Mouse (Mus musculus) spleen, postnatal 36 days (tissue): ENCODE data around the gene Slc25a25.
A peak's percentile ranks its signal among the peaks of the same experiment; 100 is the strongest.
"Not testable (repeated sequence)": the region's sequence is repeated elsewhere in the genome, so short reads cannot be mapped to it uniquely, and the experiment has no call there.

Experiments
- DNase-seq, 2 experiments: peaks; one replicate each; pipeline ENCODE4 v3.0.0; 2022; ENCODE audit warnings: low spot score in 2 of 2, mixed read lengths in 1 of 2

Slc25a25 gene

DNA sequence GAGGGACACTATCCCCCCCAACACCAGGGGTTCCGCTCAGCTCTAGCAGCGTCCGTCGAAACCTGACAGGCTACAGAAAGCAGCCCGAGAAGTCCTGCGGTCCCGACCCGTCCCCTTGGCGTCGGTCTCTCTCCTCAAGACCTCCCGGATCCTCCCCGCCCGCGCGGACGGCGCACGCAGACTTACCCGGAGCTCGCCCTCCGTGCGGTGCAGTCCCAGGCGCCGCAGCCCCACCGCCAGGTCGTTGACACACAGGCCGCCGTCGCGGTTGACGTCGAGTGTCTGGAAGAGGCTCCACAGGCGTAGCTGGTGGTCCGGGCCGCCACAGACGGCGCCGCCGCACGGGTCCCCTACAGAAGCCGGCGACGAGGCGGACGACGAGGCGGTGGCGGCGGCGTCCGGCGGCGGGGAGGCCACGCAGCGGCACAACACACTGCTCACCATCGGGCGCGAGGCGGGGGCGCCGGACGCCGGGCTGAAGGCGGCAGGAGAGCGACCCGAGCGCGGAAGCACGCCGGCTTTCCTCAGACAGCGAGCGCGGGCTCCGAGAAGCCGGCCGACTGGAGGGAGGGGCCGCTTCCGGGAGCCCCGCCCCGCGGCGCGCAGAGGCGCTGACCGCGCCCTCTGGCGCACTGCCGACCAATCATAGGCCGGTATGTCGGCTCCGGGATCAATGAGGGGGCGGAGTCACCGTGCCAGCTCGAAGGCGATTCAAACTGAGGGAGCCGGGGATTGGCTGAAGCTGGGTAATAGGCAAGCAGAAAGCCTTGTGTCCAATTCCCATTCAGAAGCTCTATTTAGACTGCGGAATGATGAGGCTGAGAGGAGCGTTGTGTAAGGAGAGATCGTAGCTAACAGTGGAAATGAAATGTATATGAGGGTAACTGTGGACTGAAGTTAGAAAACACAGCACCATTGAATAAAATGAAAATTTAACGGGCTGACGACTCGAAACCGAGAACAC, at the start of gene Slc25a25:
Gene Slc25a25, minus strand, starts transcription at position 565 of the 964 bp plus-strand sequence.
- peak; percentile 97 for DNase-seq

DNA sequence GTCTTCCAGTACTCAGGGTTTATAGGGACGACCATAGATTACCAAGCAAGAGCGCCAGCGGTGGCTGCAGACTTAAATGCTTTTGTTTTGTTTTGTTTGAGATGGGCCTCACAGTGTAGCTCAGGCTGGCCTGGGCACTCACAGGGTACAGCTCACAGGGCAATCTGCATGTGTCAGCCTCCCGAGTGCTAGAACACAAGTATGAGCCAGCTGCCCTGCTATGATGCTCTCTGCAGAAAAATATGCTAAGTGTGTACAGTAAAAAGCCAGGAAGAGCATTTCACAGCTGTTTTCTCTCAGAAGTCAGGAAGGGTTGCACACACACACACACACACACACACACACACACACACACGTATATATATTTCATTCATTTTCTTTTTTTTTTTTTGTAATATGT, 49.2 kb upstream of the Slc25a25 start:
- no peak for DNase-seq

DNA sequence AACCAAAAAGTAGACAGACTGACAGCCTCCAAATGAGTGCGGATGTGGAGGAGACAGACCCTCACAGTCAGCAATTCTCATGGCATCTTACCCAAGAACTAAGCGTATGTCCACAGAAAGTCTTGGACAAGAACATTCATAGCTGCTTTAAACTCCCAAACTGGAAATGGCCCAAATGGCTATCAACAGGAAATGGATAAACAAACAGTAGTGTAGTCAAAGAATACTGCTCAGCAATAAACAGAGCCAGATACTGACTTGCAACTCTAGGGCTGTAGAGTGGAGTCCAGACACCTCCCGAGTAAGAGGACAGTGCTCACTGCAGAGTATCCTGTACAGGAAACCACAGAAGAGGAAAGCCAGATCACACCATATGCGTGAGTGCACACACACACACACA, 48.1 kb upstream of the Slc25a25 start:
- no peak for DNase-seq

DNA sequence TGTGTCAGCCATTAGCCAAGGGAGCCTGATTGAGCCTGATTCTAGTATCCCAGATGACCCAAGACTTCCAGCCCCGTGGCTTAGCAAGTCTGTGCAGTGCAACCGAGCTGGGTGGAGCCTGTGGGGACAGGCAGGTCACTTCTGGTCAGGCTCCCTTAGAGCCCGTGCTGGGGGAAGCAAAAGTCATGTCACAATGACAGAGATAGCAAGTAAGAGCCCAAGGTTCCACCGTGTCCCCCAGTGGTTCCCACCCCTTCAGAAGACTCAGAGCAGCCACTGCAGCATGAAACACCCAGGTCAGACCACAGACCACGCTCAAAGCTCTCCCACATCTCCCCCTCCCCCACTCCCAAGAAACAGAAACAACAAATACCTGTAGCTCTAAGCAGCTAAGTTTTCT, 44.9 kb upstream of the Slc25a25 start:
- peak; percentile 22 to 32 for DNase-seq

DNA sequence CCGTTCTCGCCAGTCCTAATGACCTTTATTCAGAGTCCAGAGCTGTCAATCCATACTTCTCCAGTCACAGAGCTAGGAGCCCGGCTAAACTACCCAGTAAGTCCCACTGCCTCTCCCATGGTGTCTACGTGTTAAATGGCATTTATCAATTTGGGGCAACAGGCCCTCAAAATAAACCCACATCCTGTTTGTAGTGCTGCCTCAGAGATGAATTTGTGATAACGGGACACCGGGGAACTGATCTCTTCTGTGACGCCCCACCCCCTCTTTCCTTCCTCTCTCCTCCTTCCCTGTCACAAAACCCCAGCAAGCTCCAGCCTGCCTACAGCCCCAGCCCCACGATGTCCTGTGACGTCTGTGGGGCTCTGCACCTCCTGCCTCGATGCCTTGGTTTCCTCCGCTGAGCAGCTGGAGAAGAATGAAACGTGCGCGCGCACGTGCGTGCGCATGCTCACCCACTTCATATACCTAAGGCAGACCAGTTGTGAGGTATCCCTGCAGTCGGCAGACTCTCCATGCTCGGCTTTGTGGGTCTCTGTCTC, 44.0 kb upstream of the Slc25a25 start:
- DNase-seq = peak; percentile 87 to 89

DNA sequence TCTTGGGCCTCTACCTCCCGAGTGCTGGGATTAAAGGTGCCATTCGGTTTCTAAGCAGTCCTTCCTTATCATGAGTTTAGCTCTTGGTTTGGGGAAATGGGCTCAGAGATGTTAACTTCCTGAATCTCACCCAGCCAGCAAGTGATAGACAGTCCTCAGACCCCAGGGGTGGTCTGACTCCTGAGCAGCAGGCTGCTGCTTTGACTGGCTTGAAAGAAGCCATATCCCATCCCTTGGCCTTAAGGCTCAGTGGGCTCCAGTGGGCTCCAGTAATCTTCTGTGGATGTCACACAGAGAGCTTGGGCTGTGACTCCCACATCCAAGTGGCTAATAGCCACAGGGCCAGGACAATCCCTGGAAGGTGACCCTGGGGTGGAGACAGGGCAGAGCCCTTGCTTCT, 43.3 kb upstream of the Slc25a25 start:
- no peak for DNase-seq

DNA sequence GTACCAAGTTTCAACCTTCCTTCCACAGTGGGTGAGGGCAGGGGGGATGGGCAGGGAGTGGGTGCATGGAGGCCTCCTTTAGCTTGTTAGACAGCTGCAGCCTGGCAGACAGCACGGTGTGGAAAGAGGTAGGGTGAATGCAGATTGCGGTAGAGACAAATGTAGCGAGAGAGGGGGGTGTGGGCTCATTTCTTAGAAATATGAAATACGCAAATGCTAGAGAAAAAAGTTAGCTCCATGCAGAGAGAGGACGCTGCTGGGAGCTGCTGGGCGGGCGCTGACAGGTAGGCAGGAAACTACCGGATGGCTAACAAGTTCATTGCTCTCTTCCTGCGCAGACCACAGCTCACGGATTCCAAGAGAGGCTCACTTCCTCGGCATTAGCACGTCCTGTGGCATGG, 42.1 kb upstream of the Slc25a25 start:
- DNase-seq = peak; percentile 67 to 69

DNA sequence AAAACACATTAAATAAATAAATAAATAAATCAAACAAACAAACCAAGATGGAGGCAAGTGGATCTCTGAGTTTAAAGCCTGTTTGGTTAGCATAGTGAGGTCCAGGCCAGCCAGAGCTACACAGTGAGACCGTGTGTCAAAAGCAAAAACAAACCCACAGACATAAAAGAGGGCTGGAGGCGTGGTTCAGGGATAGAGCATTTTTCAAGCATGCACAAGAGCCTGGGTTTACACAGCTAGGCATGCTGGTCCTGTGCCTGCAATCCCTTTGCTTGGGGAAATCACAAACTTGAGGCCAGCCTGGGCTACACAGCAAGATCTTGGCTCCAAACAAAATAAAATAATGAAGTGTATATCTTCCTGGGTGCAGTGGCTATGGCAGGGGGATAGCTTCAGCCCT, 41.4 kb upstream of the Slc25a25 start:
- DNase-seq = no peak

DNA sequence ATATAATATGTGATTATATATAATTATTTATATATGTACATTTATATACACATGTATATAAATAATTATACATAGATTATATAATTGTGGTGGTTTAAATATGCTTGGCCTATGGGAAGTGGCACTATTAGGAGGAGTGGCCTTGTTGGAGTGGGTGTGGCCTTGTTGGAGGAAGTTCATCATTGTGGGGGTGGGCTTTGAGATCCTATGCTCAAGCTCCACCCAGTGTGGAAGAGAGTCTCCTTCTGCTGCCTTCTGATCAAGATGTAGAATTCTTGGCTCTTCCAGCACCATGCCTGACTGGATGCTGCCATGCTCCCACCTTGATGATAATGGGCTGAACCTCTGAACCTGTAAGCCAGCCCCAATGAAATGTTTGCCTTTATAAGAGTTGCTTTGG, 39.5 kb upstream of the Slc25a25 start:
- not testable (repeated sequence) for DNase-seq

DNA sequence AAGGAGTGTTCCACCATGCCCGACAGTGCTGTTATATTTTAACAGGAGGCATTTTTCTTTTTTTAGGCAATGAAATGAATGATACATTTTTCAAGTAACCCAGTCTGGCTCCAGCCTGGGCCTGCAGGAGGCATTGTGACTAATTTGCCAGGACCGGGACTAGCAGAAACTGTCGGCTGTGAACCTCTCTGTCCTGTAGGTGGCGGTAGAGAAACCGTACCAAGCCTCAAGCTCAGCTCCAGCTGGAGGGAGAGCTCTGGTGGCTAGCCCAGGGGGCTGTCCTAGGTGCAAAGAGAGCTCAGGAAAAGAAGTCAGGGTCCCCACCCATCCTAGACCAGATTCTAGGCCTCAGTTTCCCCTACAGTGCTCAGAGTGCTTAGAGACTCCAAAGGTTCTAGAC, 37.4 kb upstream of the Slc25a25 start:
- peak; percentile 67 to 80 for DNase-seq

DNA sequence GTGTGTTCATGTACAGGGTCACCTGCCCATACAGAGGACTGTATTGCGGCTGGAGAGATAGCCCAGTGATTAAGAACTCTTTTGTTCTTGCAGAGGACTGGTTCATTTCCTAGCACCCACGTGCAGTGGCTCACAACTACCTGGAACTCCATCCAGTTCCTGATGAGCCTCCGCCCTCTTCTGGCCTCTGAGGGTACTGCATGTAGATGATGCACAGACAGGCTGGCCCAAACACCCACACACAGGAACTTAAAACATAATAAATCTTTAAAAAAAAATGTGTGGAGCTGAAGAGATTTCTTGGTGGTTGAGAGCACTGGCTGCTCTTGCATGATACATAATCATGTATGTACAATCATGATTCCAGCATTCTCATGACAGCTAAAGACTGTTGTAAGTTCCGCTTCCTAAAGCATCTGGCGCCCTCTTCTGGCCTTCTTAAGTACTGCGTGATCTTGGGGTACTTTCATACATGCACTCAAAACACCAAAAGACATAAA, 35.9 kb upstream of the Slc25a25 start:
- DNase-seq = peak; percentile 82 to 86

DNA sequence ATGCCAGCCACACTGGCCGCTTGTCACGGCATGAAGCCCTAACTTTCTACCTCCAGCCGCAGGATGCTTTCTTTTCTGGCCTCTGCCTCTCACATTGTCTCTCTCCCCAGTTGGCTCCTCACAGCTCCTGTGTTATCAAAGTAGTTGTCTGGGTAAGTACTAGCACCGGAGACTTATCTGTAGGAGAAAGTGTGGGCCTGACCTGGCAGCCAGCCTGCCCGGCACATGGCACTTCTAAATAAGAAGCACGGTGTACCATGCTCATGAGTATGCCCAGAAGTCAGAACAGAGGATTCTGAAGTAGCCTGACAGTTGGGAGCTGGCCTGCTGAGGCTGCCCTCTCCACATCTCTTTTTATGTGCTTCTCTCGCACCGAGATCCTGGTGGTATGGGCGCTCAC, 34.9 kb upstream of the Slc25a25 start:
- peak; percentile 30 to 41 for DNase-seq

DNA sequence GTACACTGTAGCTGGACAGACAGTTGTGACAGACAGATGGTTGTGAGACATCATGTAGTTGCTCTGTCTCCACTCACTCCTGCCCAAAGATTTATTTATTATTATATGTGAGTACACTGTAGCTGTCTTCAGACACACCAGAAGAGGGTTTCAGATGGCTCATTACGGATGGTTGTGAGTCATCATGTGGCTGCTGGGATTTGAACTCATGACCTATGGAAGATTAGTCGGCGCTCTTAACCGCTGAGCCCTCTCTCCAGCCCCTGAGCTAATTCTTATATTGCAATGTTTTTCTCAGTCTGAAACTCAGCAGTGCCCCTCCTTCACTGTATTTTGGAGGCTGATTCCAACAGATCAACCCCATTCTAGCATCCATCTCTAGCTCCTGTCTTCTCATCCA, 34.5 kb upstream of the Slc25a25 start:
- no peak for DNase-seq

DNA sequence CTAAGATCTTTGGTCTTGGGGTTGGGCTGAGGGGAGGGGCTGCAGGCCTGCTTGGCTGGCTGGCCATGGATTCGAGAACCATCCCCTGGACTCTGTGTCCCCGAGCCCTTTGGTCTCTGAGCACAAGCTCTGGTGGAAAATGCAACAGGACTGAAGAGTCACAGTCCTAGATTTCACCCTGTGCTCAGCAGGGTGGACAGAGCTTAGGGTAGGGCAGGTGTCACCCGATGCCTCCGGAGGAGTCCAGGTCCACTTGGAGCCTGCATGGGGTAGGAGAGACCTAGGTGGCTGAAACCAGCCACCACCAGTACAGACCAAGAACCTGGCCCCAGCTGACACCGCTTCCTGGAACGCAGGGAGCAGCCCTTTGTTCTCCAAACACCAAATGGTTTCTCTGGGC, 33.7 kb upstream of the Slc25a25 start:
- DNase-seq = no peak

DNA sequence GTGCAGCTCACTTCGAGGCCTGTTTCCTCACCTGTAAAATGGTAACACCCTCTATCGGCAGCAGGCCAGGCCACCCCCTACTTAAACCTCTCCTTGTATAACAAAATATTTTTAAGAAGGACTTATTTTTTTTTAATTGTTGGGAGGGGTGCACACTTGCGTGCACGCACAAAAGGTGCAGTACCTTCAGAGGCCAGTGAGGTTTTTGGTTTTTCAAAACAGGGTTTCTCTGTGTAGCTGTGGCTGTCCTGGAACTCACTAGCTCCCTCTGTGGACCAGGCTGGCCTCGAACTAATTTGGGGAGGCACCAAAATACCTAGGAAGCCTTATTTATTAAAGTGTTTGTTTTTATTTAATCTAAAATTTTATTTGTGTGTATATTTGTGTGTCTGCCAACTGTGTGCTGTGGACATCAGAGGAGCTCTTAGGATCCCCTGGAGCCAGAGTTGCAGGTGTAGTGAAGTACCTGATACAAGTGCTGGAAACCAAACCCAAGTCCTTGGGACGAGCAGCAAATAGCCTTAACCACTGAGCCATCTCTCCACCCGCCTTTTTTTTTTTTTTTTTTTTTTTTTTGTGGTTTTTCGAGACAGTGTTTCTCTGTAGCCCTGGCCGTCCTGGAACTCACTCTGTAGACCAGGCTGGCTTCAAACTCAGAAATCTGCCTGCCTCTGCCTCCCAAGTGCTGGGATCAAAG, 32.1 kb upstream of the Slc25a25 start:
- no peak for DNase-seq

DNA sequence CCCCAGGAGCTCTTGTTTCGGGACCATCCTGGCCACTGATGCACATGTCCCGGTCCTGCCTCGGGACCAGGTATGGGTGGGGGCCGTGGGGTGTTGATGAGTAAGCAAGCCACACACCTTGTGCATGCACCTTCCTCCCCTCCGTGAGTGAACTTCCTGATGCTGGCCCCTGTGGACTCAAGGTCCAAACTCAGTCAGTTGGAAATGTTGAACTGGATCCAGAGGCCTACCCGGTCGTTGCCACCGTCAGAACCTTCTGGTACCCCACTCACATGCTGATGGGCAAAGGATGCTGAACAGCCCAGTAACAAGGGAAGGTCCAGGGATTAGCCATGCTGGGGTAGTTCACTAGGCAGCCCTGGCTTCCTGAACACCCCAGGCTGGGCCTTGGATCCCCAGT, 31.1 kb upstream of the Slc25a25 start:
- no peak for DNase-seq

DNA sequence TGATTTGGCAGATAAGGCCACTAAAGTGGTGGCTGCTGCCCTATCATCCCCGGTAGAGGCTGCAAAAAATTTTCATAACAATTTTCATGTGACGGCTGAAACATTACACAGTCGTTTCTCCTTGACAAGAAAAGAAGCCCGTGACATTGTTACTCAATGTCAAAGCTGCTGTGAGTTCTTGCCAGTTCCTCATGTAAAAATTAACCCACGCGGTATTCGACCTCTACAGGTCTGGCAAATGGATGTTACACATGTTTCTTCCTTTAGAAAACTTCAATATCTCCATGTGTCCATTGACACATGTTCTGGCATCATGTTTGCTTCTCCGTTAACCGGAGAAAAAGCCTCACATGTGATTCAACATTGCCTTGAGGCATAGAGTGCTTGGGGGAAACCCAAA, 24.1 kb upstream of the Slc25a25 start:
- DNase-seq = not testable (repeated sequence)

DNA sequence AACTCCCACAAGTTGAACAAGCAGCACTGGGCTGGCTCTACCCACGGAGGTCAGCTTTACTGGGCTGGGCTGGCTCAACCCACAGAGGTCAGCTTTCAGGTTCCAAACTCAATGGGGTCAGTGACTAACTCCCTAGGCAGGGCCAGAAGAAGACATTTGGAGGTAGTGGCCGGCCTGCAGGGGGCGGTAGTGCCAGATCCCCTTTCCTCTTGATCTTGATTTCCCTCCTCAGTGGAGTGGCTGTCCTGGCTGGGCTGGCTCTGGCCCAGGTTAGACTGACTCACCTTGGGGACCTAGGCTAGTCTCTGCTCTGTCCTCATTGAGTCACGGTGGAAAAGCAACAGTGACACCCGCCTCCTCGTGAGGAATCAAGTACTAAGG, 20.4 kb upstream of the Slc25a25 start:
- DNase-seq = no peak

DNA sequence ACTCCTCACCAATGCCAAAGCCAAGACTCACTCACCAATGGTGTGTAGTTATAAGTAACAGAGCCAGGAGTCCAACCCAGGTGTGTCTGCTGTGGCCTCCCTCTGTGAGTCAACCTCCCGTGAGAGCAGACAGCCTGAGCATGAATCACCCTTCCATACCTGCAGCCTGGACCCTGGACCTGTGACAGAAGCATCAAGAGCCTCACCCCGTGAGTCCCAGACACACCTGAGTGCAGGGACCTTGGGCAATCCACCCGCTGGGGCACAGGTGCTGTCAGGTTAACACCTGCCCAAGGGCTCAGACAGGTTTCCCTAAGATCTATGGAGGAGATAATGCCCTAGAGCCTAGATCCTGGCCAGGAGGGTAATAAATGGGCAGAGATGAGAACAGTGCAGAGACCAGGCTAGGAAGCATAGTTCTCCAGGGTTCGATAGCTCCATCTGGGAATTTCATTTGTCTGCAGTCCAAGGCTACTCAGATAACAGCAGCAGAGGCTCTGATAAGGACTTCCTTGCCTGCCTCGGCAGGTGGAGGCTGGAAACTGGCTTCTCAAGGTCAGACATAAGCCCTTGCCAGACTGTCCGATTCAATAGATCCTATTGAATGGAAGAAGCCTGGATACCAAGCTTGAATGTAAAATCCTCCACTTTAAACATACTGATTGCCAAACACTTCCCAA, 19.9 kb upstream of the Slc25a25 start:
- no peak for DNase-seq

DNA sequence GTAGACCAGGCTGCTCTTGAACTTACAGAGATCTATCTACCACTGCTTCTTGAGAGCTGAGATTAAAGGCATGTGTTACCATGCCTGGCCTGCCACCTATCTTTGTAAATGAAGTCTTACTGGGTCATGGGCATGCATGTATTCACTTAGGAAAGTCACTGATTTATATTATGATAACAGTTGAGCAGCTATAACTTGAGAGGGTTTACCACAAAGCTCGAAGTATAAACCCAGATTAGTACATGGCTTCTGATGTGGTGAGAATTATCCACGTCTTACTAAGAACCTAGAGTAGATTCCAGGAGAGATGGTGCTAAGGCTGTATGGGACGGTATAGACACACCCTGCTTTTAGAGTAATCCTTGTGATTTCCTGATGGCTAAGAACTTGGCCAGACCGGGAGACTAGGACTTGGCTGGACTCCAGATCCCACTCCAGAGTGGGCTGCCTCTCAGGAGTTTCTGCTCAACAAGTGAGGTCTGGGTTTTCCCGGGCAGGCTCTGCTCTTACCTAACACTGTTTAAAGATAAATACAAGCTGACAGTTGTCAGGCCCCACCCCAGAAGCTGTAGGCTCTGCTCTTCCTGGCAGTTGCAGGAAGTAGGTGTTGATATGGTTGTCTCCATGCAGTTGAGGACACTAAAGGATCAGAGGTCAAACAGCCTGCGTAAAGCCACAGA, 13.1 kb upstream of the Slc25a25 start:
- DNase-seq = no peak

DNA sequence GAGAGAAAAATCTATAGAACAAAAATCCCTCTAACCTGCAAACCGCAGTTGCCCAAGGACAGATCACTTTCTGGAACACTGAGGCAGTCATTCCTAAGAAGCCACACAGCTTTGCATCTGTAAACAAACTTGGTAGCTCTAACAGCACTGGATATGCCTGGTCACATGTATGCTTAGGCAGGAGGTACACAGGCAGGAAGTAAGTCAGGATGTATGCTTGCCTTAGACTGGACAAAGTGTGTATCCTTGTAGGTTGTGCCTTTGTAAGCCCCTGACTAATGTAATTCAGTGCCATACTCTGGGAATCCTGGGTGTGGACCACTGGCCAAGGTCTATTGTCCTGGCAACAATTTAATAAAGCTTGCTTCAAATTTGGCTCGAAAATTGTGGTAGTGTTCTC, 12.5 kb upstream of the Slc25a25 start:
- DNase-seq = no peak
